Mouse (Mus musculus) kidney, postnatal 0 days (tissue): ENCODE measurements around the gene Limch1. TPM values are rescaled to one million over a fixed set of nuclear protein-coding genes. Genes with fewer than 3 reads are reported as not detected.

ENCODE experiments used
- ATAC-seq: fragments of 200-750 bp; cut with Nextera tagmentation; replicated peaks from 2 replicates; pipeline ENCODE4 v1.8.0; 2017; ENCODE audit warnings: low read depth, moderate number of reproducible peaks, moderate TSS enrichment, moderate library complexity; ENCODE audit not compliant: low FRiP score
- DNase-seq: peaks from one replicate; pipeline ENCODE4 v3.0.0-alpha.2; 2016; ENCODE audit warnings: low spot score
- H3K27ac ChIP-seq: fragments of 300-500 bp; sonication (generic); 2 replicates; pipeline ENCODE4 v1.5.1; 2014; ENCODE audit warnings: mild to moderate bottlenecking
- H3K27me3 ChIP-seq: fragments of 300-500 bp; sonication (generic); 2 replicates; pipeline ENCODE4 v1.6.1; 2014; ENCODE audit warnings: low read length, mixed read lengths; ENCODE audit not compliant: insufficient read depth
- H3K36me3 ChIP-seq: fragments of 300-500 bp; sonication (generic); 2 replicates; pipeline ENCODE4 v1.6.1; 2014; ENCODE audit warnings: low read length, mixed read lengths; ENCODE audit not compliant: insufficient read depth
- H3K4me1 ChIP-seq: fragments of 300-500 bp; sonication (generic); replicated peaks from 2 replicates; pipeline ENCODE4 v1.6.1; 2014; ENCODE audit warnings: antibody characterized with exemption, low read length, mixed read lengths; ENCODE audit not compliant: insufficient read depth
- H3K4me2 ChIP-seq: fragments of 300-500 bp; sonication (generic); 2 replicates; pipeline ENCODE4 v1.6.1; 2014; ENCODE audit warnings: mild to moderate bottlenecking, low read length, moderate library complexity, mixed read lengths
- H3K4me3 ChIP-seq: fragments of 300-500 bp; sonication (generic); replicated peaks from 2 replicates; pipeline ENCODE4 v1.5.1; 2014; ENCODE audit warnings: low read depth, low read length
- H3K9ac ChIP-seq: fragments of 300-500 bp; sonication (generic); 2 replicates; pipeline ENCODE4 v1.6.1; 2014; ENCODE audit warnings: low read depth, low read length
- H3K9me3 ChIP-seq: fragments of 300-500 bp; sonication (generic); replicated peaks from 2 replicates; pipeline ENCODE4 v1.6.1; 2016; ENCODE audit warnings: low read length, inconsistent platforms, mixed read lengths
- CTCF ChIP-seq: IDR thresholded peaks from 2 replicates; pipeline ENCODE4 v1.5.1; 2016; ENCODE audit warnings: antibody characterized with exemption, low read depth, mild to moderate bottlenecking, moderate library complexity
- WGBS: fragments of 180-500 bp; shearing (Covaris S2); extraction: QIAGEN DNeasy Blood & Tissue Kit; methylation state at CpG from one replicate; pipeline ENCODE4 v1.1.7; 2014; 5-methylcytosine and 5-hydroxymethylcytosine counted together
- polyA plus RNA-seq: library from polyadenylated mRNA; unstranded; fragments of >200 nt; fragmentation: Nextera tagmentation; extraction: Ambion mirVana; gene quantifications from 2 replicates; pipeline ENCODE4 v1.2.1, GENCODE M21; 2015

The Limch1 gene
- polyA plus RNA-seq, 1 experiment from 2014 or later = 34.1 TPM

- TF ChIP-seq CTCF = no peak
- ATAC-seq (no peak), DNase-seq (no peak)
- no peak overlapping the region for H3K9ac ChIP-seq
- H3K9me3 ChIP-seq = no peaks in the 10 kb centered on the region
- H3K27ac ChIP-seq = no peak overlapping the region
- no peak overlapping the region for H3K4me3 ChIP-seq
- no peaks in the 10 kb centered on the region for H3K36me3 ChIP-seq
- H3K27me3 ChIP-seq = no peaks in the 10 kb centered on the region
- no peaks in the 10 kb centered on the region for H3K4me1 ChIP-seq
- no peak overlapping the region for H3K4me2 ChIP-seq
- 82% methylated on average over 5 of the region's 5 CpGs for WGBS
Measured at GRCm38 (mm10) chr5:66897584-66897983, 152.0 kb downstream of the Limch1 start.

- 79% methylated on average over 1 of the region's 1 CpGs for WGBS
- no peaks in the 10 kb centered on the region for H3K9me3 ChIP-seq
- H3K4me3 ChIP-seq = no peak overlapping the region
- no peak for TF ChIP-seq CTCF
- H3K36me3 ChIP-seq = no peaks in the 10 kb centered on the region
- no peaks in the 10 kb centered on the region for H3K27me3 ChIP-seq
- H3K27ac ChIP-seq = no peak overlapping the region
- ATAC-seq (no peak), DNase-seq (no peak)
- no peaks in the 10 kb centered on the region for H3K4me1 ChIP-seq
- H3K4me2 ChIP-seq = no peak overlapping the region
- no peak overlapping the region for H3K9ac ChIP-seq
Measured at GRCm38 (mm10) chr5:66898252-66898651, 152.6 kb downstream of the Limch1 start.

DNA sequence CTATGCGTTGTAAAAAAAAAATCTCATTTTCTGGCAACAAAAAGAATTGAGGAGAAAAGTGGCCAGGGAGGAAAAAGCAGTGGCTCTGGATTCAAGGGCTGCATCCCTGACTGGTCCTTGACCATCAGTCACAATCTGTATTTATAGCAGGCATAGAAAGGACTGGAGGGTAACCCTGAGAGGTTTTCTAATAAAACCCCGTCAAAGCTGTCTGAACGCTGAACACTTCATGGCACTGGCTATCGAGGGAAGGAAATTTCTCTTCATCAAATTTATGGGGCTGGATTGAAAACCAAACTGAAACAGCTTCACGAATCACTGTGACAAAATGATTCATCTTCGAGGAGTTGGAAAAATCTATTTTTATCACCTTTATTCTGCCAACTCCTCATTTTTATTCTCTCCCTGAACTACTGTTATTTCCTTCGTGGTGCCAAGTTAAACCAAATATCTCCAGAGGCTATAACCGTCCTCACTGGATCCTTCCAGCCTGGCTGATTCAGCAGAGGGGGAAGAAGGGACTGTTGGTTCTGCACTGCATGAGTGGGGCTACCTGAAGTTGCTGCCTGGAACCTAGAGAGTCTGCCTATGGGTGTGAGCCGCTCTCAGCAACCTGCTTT lies 153.3 kb downstream of the Limch1 start:
- no peak for TF ChIP-seq CTCF
- ATAC-seq = no peak
- Histone ChIP-seq H3K9ac (no peak overlapping the region), H3K27me3 (no peaks in the 10 kb centered on the region), H3K36me3 (no peaks in the 10 kb centered on the region), H3K4me2 (no peak overlapping the region), H3K9me3 (no peaks in the 10 kb centered on the region), H3K27ac (no peak overlapping the region), H3K4me3 (no peak overlapping the region), H3K4me1 (no peaks in the 10 kb centered on the region)
- WGBS = 57% methylated on average over 9 of the region's 9 CpGs
- no peak for DNase-seq

DNA sequence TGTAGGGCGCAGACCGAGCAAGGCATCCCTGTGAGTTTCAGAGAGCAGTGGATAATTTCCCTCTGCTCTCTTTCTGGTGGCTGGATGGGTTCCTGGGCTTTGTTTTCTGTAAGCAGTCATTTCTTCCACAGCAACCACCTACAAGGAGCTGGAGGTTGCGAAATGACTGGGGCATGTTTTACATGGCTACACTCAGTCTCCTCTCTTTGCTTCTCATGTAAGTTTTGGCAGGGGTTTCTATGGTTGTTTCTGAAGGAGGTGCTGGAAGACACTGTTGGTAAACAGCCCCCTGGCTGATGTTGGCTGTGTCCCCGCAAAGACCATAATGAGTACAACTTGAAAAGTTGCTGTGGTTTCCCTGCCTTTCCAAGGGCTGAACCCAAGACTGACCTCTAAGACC lies 155.5 kb downstream of the Limch1 start:
- no peaks in the 10 kb centered on the region for H3K36me3 ChIP-seq
- WGBS = 97% methylated on average over 4 of the region's 4 CpGs
- TF ChIP-seq CTCF = no peak
- no peaks in the 10 kb centered on the region for H3K27me3 ChIP-seq
- no peaks in the 10 kb centered on the region for H3K9me3 ChIP-seq
- H3K4me3 ChIP-seq = no peak overlapping the region
- DNase-seq (no peak), ATAC-seq (no peak)
- H3K27ac ChIP-seq = no peak overlapping the region
- no peak overlapping the region for H3K4me2 ChIP-seq
- no peaks in the 10 kb centered on the region for H3K4me1 ChIP-seq
- H3K9ac ChIP-seq = no peak overlapping the region

DNA sequence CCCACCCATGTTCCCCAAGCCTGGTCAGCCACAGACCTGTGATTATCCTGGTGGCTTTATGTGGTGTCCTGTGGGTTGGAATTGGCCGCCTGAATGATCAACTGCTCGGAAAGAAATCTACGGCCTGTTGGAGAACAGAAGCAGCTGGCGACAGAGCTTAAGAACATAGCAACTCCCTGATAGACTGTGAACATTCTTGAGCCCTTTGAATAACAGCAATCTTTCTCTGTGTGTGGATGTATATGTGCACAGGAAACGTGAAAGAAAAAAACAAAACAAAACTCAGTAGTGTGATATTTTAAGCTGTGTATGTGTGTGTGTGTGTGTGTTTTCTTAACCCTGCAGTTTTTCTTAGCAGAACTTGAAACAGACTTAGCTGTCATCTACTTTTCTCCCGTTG lies 159.2 kb downstream of the Limch1 start:
- no peak overlapping the region for H3K4me3 ChIP-seq
- no peak overlapping the region for H3K27ac ChIP-seq
- no peaks in the 10 kb centered on the region for H3K27me3 ChIP-seq
- DNase-seq (peak; percentile 61), ATAC-seq (no peak)
- 39% methylated on average over 6 of the region's 6 CpGs for WGBS
- H3K36me3 ChIP-seq = no peaks in the 10 kb centered on the region
- H3K9ac ChIP-seq = no peak overlapping the region
- no peaks in the 10 kb centered on the region for H3K4me1 ChIP-seq
- TF ChIP-seq CTCF = no peak
- H3K4me2 ChIP-seq = no peak overlapping the region
- H3K9me3 ChIP-seq = no peaks in the 10 kb centered on the region

- Histone ChIP-seq H3K9me3 (no peaks in the 10 kb centered on the region), H3K4me3 (no peak overlapping the region), H3K4me2 (no peak overlapping the region), H3K27ac (no peak overlapping the region), H3K27me3 (no peaks in the 10 kb centered on the region), H3K4me1 (no peaks in the 10 kb centered on the region), H3K9ac (no peak overlapping the region), H3K36me3 (no peaks in the 10 kb centered on the region)
- 89% methylated on average over 9 of the region's 9 CpGs for WGBS
- TF ChIP-seq CTCF = no peak
- DNase-seq (no peak), ATAC-seq (no peak)
Measured at GRCm38 (mm10) chr5:66908883-66909282, 163.3 kb downstream of the Limch1 start.

DNA sequence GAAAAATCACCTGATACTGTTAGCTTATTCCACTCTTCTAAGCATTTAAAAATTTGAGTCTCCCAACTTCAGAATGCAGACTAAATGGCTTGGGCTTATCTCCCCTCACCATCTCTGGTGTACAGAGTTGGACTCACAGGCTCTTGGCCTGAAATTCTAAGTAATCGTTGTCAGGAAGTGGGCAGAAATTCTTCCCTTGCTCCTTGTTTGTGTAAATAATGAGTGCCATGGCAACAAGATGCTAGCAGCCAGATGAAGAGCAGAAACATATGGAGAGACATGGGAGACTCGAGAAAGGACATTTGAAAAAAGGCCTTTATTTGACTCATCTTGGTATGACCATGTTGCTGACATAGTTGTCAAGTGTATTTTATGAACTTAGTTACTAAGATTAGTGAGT lies 164.3 kb downstream of the Limch1 start:
- H3K27ac ChIP-seq = no peak overlapping the region
- 40% methylated on average over 2 of the region's 2 CpGs for WGBS
- no peak overlapping the region for H3K4me3 ChIP-seq

More for the DNA sequence above, 164.3 kb downstream of the Limch1 start:
- Histone ChIP-seq H3K9me3 (no peaks in the 10 kb centered on the region), H3K9ac (no peak overlapping the region), H3K36me3 (no peaks in the 10 kb centered on the region), H3K4me1 (no peaks in the 10 kb centered on the region), H3K27me3 (no peaks in the 10 kb centered on the region), H3K4me2 (no peak overlapping the region)
- TF ChIP-seq CTCF = no peak
- peak; percentile 39 for DNase-seq
- ATAC-seq = no peak
